Mouse (Mus musculus): ENCODE measurements around the gene Bcl2l11. TPM values are rescaled to one million over a fixed set of nuclear protein-coding genes. Genes with fewer than 3 reads are reported as not detected.

The Bcl2l11 gene
- polyA plus RNA-seq, 1 experiment = 13.1 TPM

GRCm38 (mm10) chr2:128102086-128102485 is 23.8 kb upstream of the Bcl2l11 start:
- H3K9me3 ChIP-seq = 0 out of 2 replicates have a peak, but pooled peaks cover 3% of the 10 kb centered on the region
- H3K27me3 ChIP-seq (replicated peaks) = peaks cover 20% of the 10 kb centered on the region
- TF ChIP-seq GATA1 (IDR thresholded peaks at IDR 0.05; ENCODE audit: borderline replicate concordance, low read length) = no peak
- no peak for TF ChIP-seq FLI1 (IDR thresholded peaks at IDR 0.05; ENCODE audit: low read length)
- H3K36me3 ChIP-seq (replicated peaks; ENCODE audit: low read length) = no peaks in the 10 kb centered on the region
- no peak overlapping the region for H3K4me3 ChIP-seq (replicated peaks)
- H3K4me1 ChIP-seq = no peaks in the 10 kb centered on the region

GRCm38 (mm10) chr2:128104815-128105214 is 21.0 kb upstream of the Bcl2l11 start:
- Histone ChIP-seq H3K27me3 (replicated peaks) (peaks cover 20% of the 10 kb centered on the region), H3K9me3 (peaks cover 3% of the 10 kb centered on the region; the same call in 1 of the 2 replicates), H3K4me3 (replicated peaks) (no peak overlapping the region), H3K36me3 (replicated peaks; ENCODE audit: low read length) (no peaks in the 10 kb centered on the region), H3K4me1 (no peaks in the 10 kb centered on the region)
- TF ChIP-seq GATA1 (IDR thresholded peaks at IDR 0.05; ENCODE audit: borderline replicate concordance, low read length) (no peak), FLI1 (IDR thresholded peaks at IDR 0.05; ENCODE audit: low read length) (no peak)

- H3K9me3 ChIP-seq = peaks cover 4% of the 10 kb centered on the region; the same call in 1 of the 2 replicates
- no peaks in the 10 kb centered on the region for H3K36me3 ChIP-seq (replicated peaks; ENCODE audit: low read length)
- H3K4me3 ChIP-seq (replicated peaks) = no peak overlapping the region
- no peaks in the 10 kb centered on the region for H3K4me1 ChIP-seq
- TF ChIP-seq GATA1 (IDR thresholded peaks at IDR 0.05; ENCODE audit: borderline replicate concordance, low read length) (no peak), FLI1 (IDR thresholded peaks at IDR 0.05; ENCODE audit: low read length) (no peak)
- peaks cover 21% of the 10 kb centered on the region for H3K27me3 ChIP-seq (replicated peaks)
Observed at GRCm38 (mm10) chr2:128105651-128106050, 20.2 kb upstream of the Bcl2l11 start.

- H3K4me1 ChIP-seq = no peaks in the 10 kb centered on the region
- H3K36me3 ChIP-seq (replicated peaks; ENCODE audit: low read length) = no peaks in the 10 kb centered on the region
- no peak overlapping the region for H3K4me3 ChIP-seq (replicated peaks)
- TF ChIP-seq FLI1 (IDR thresholded peaks at IDR 0.05; ENCODE audit: low read length) (no peak), GATA1 (IDR thresholded peaks at IDR 0.05; ENCODE audit: borderline replicate concordance, low read length) (no peak)
- peaks cover 14% of the 10 kb centered on the region for H3K27me3 ChIP-seq (replicated peaks)
- H3K9me3 ChIP-seq = peaks cover 4% of the 10 kb centered on the region; the same call in 1 of the 2 replicates
Observed at GRCm38 (mm10) chr2:128111537-128111936, 14.3 kb upstream of the Bcl2l11 start.

GRCm38 (mm10) chr2:128114621-128115020 is 11.2 kb upstream of the Bcl2l11 start:
- no peaks in the 10 kb centered on the region for H3K36me3 ChIP-seq (replicated peaks; ENCODE audit: low read length)
- H3K9me3 ChIP-seq = peaks cover 3% of the 10 kb centered on the region; the same call in 1 of the 2 replicates

GRCm38 (mm10) chr2:128115579-128115978 is 10.3 kb upstream of the Bcl2l11 start:
- no peak overlapping the region for H3K4me3 ChIP-seq (replicated peaks)
- no peaks in the 10 kb centered on the region for H3K9me3 ChIP-seq
- peaks cover 28% of the 10 kb centered on the region for H3K27me3 ChIP-seq (replicated peaks)
- no peaks in the 10 kb centered on the region for H3K36me3 ChIP-seq (replicated peaks; ENCODE audit: low read length)
- no peaks in the 10 kb centered on the region for H3K4me1 ChIP-seq
- TF ChIP-seq FLI1 (IDR thresholded peaks at IDR 0.05; ENCODE audit: low read length) = no peak
- TF ChIP-seq GATA1 (IDR thresholded peaks at IDR 0.05; ENCODE audit: borderline replicate concordance, low read length) = no peak

More at GRCm38 (mm10) chr2:128114621-128115020, 11.2 kb upstream of the Bcl2l11 start:
- no peaks in the 10 kb centered on the region for H3K4me1 ChIP-seq
- TF ChIP-seq GATA1 (IDR thresholded peaks at IDR 0.05; ENCODE audit: borderline replicate concordance, low read length) (no peak), FLI1 (IDR thresholded peaks at IDR 0.05; ENCODE audit: low read length) (no peak)
- peaks cover 21% of the 10 kb centered on the region for H3K27me3 ChIP-seq (replicated peaks)
- H3K4me3 ChIP-seq (replicated peaks) = no peak overlapping the region

- no peak for TF ChIP-seq GATA1 (IDR thresholded peaks at IDR 0.05; ENCODE audit: borderline replicate concordance, low read length)
- TF ChIP-seq FLI1 (IDR thresholded peaks at IDR 0.05; ENCODE audit: low read length) = no peak
- peaks cover 10% of the 10 kb centered on the region for H3K4me1 ChIP-seq
- H3K27me3 ChIP-seq (replicated peaks) = peaks cover 46% of the 10 kb centered on the region
- H3K4me3 ChIP-seq (replicated peaks) = no peak overlapping the region
- H3K36me3 ChIP-seq (replicated peaks; ENCODE audit: low read length) = no peaks in the 10 kb centered on the region
- no peaks in the 10 kb centered on the region for H3K9me3 ChIP-seq
Observed at GRCm38 (mm10) chr2:128117605-128118004, 8.2 kb upstream of the Bcl2l11 start.

- no peaks in the 10 kb centered on the region for H3K9me3 ChIP-seq
- peaks cover 55% of the 10 kb centered on the region for H3K27me3 ChIP-seq (replicated peaks)
Observed at GRCm38 (mm10) chr2:128118971-128119370, 6.9 kb upstream of the Bcl2l11 start.

GRCm38 (mm10) chr2:128122491-128122890 is 3.3 kb upstream of the Bcl2l11 start:
- H3K27me3 ChIP-seq (replicated peaks) = peaks cover 76% of the 10 kb centered on the region
- H3K4me3 ChIP-seq (replicated peaks) = peak overlapping the region; percentile 97
- H3K4me1 ChIP-seq = peaks cover 52% of the 10 kb centered on the region
- H3K9me3 ChIP-seq = no peaks in the 10 kb centered on the region
- no peaks in the 10 kb centered on the region for H3K36me3 ChIP-seq (replicated peaks; ENCODE audit: low read length)
- TF ChIP-seq GATA1 (IDR thresholded peaks at IDR 0.05; ENCODE audit: borderline replicate concordance, low read length) (no peak), FLI1 (IDR thresholded peaks at IDR 0.05; ENCODE audit: low read length) (no peak)

More at GRCm38 (mm10) chr2:128118971-128119370, 6.9 kb upstream of the Bcl2l11 start:
- Histone ChIP-seq H3K36me3 (replicated peaks; ENCODE audit: low read length) (no peaks in the 10 kb centered on the region), H3K4me3 (replicated peaks) (no peak overlapping the region), H3K4me1 (peaks cover 24% of the 10 kb centered on the region)
- TF ChIP-seq FLI1 (IDR thresholded peaks at IDR 0.05; ENCODE audit: low read length) = no peak

- TF ChIP-seq GATA1 (IDR thresholded peaks at IDR 0.05; ENCODE audit: borderline replicate concordance, low read length) (no peak), FLI1 (IDR thresholded peaks at IDR 0.05; ENCODE audit: low read length) (no peak)
- H3K27me3 ChIP-seq (replicated peaks) = peaks cover 81% of the 10 kb centered on the region
- H3K36me3 ChIP-seq (replicated peaks; ENCODE audit: low read length) = no peaks in the 10 kb centered on the region
- H3K4me1 ChIP-seq = peaks cover 59% of the 10 kb centered on the region
- H3K4me3 ChIP-seq (replicated peaks) = peak overlapping the region; percentile 97
- H3K9me3 ChIP-seq = no peaks in the 10 kb centered on the region
Observed at GRCm38 (mm10) chr2:128122891-128123771, 2.7 kb upstream of the Bcl2l11 start.
